Mouse (Mus musculus): ENCODE data around the gene Pgf. TPM values are rescaled to one million over a fixed set of nuclear protein-coding genes. Genes with fewer than 3 reads are reported as not detected.

The Pgf gene
- polyA plus RNA-seq, 1 experiment from 2014 or later = 13.4 TPM

GRCm38 (mm10) chr12:85159592-85159991 lies 18.0 kb downstream of the Pgf start:
- 83% methylated on average over 5 of the region's 5 CpGs for WGBS

GRCm38 (mm10) chr12:85158801-85159200 lies 18.8 kb downstream of the Pgf start:
- Histone ChIP-seq H3K9ac (ENCODE audit: low read length) (no peak overlapping the region), H3K9me3 (ENCODE audit: control insufficient read depth, low read length) (no peaks in the 10 kb centered on the region), H3K4me3 (ENCODE audit: low read depth, low read length) (no peak overlapping the region), H3K4me2 (ENCODE audit: low read depth, severe bottlenecking) (no peak overlapping the region), H3K36me3 (ENCODE audit: control insufficient read depth, insufficient read depth, low read length) (no peaks in the 10 kb centered on the region), H3K4me1 (ENCODE audit: control insufficient read depth, insufficient read depth, low read length) (no peaks in the 10 kb centered on the region), H3K27me3 (ENCODE audit: control insufficient read depth, insufficient read depth, low read length) (no peaks in the 10 kb centered on the region), H3K27ac (replicated peaks; ENCODE audit: low read depth, low read length) (no peak overlapping the region)
- whole genome bisulfite sequencing = 92% methylated on average over 8 of the region's 8 CpGs
- ATAC-seq (ENCODE audit: insufficient number of reproducible peaks, low FRiP score, low TSS enrichment, low read depth) = no peak
- DNase-seq (ENCODE audit: low spot score) = no peak

More at GRCm38 (mm10) chr12:85159592-85159991, 18.0 kb downstream of the Pgf start:
- H3K27ac ChIP-seq (replicated peaks; ENCODE audit: low read depth, low read length) = no peak overlapping the region
- no peaks in the 10 kb centered on the region for H3K27me3 ChIP-seq (ENCODE audit: control insufficient read depth, insufficient read depth, low read length)
- no peaks in the 10 kb centered on the region for H3K36me3 ChIP-seq (ENCODE audit: control insufficient read depth, insufficient read depth, low read length)
- H3K9ac ChIP-seq (ENCODE audit: low read length) = no peak overlapping the region
- no peaks in the 10 kb centered on the region for H3K4me1 ChIP-seq (ENCODE audit: control insufficient read depth, insufficient read depth, low read length)
- H3K9me3 ChIP-seq (ENCODE audit: control insufficient read depth, low read length) = no peaks in the 10 kb centered on the region
- H3K4me2 ChIP-seq (ENCODE audit: low read depth, severe bottlenecking) = no peak overlapping the region
- DNase-seq (ENCODE audit: low spot score) = no peak
- no peak overlapping the region for H3K4me3 ChIP-seq (ENCODE audit: low read depth, low read length)
- ATAC-seq (ENCODE audit: insufficient number of reproducible peaks, low FRiP score, low TSS enrichment, low read depth) = no peak

GRCm38 (mm10) chr12:85157797-85158460 lies 19.7 kb downstream of the Pgf start:
- H3K4me3 ChIP-seq (ENCODE audit: low read depth, low read length) = no peak overlapping the region
- H3K27ac ChIP-seq (replicated peaks; ENCODE audit: low read depth, low read length) = no peak overlapping the region
- H3K4me1 ChIP-seq (ENCODE audit: control insufficient read depth, insufficient read depth, low read length) = no peaks in the 10 kb centered on the region
- H3K9me3 ChIP-seq (ENCODE audit: control insufficient read depth, low read length) = no peaks in the 10 kb centered on the region
- DNase-seq (ENCODE audit: low spot score) = no peak
- H3K36me3 ChIP-seq (ENCODE audit: control insufficient read depth, insufficient read depth, low read length) = no peaks in the 10 kb centered on the region
- 90% methylated on average over 14 of the region's 14 CpGs for WGBS
- no peak for ATAC-seq (ENCODE audit: insufficient number of reproducible peaks, low FRiP score, low TSS enrichment, low read depth)
- H3K9ac ChIP-seq (ENCODE audit: low read length) = no peak overlapping the region
- H3K27me3 ChIP-seq (ENCODE audit: control insufficient read depth, insufficient read depth, low read length) = no peaks in the 10 kb centered on the region
- H3K4me2 ChIP-seq (ENCODE audit: low read depth, severe bottlenecking) = no peak overlapping the region

GRCm38 (mm10) chr12:85156324-85156723 lies 21.3 kb downstream of the Pgf start:
- Histone ChIP-seq H3K4me1 (ENCODE audit: control insufficient read depth, insufficient read depth, low read length) (no peaks in the 10 kb centered on the region), H3K9me3 (ENCODE audit: control insufficient read depth, low read length) (no peaks in the 10 kb centered on the region), H3K4me3 (ENCODE audit: low read depth, low read length) (no peak overlapping the region), H3K27me3 (ENCODE audit: control insufficient read depth, insufficient read depth, low read length) (peaks cover 2% of the 10 kb centered on the region; the same call in 1 of the 2 replicates), H3K27ac (replicated peaks; ENCODE audit: low read depth, low read length) (no peak overlapping the region), H3K9ac (ENCODE audit: low read length) (no peak overlapping the region), H3K36me3 (ENCODE audit: control insufficient read depth, insufficient read depth, low read length) (no peaks in the 10 kb centered on the region), H3K4me2 (ENCODE audit: low read depth, severe bottlenecking) (no peak overlapping the region)
- 10% methylated on average over 6 of the region's 6 CpGs for WGBS
- ATAC-seq (ENCODE audit: insufficient number of reproducible peaks, low FRiP score, low TSS enrichment, low read depth) (no peak), DNase-seq (ENCODE audit: low spot score) (no peak)

GRCm38 (mm10) chr12:85153011-85153410 lies 24.6 kb downstream of the Pgf start:
- H3K27ac ChIP-seq (replicated peaks; ENCODE audit: low read depth, low read length) = no peak overlapping the region
- no peaks in the 10 kb centered on the region for H3K36me3 ChIP-seq (ENCODE audit: control insufficient read depth, insufficient read depth, low read length)
- 90% methylated on average over 3 of the region's 3 CpGs for WGBS
- DNase-seq (ENCODE audit: low spot score) = no peak
- peaks cover 18% of the 10 kb centered on the region for H3K27me3 ChIP-seq (ENCODE audit: control insufficient read depth, insufficient read depth, low read length)
- H3K9me3 ChIP-seq (ENCODE audit: control insufficient read depth, low read length) = no peaks in the 10 kb centered on the region
- H3K4me2 ChIP-seq (ENCODE audit: low read depth, severe bottlenecking) = no peak overlapping the region
- peaks cover 4% of the 10 kb centered on the region; the same call in 1 of the 2 replicates for H3K4me1 ChIP-seq (ENCODE audit: control insufficient read depth, insufficient read depth, low read length)
- 0 out of 2 replicates have a peak overlapping the region, but pooled peaks have one; percentile 7 for H3K9ac ChIP-seq (ENCODE audit: low read length)
- H3K4me3 ChIP-seq (ENCODE audit: low read depth, low read length) = no peak overlapping the region
- no peak for ATAC-seq (ENCODE audit: insufficient number of reproducible peaks, low FRiP score, low TSS enrichment, low read depth)

- no peaks in the 10 kb centered on the region for H3K9me3 ChIP-seq (ENCODE audit: control insufficient read depth, low read length)
- peaks cover 18% of the 10 kb centered on the region for H3K27me3 ChIP-seq (ENCODE audit: control insufficient read depth, insufficient read depth, low read length)
- H3K27ac ChIP-seq (replicated peaks; ENCODE audit: low read depth, low read length) = no peak within 1 kb of the TSS
- DNase-seq (ENCODE audit: low spot score) (peak; percentile 55), ATAC-seq (ENCODE audit: insufficient number of reproducible peaks, low FRiP score, low TSS enrichment, low read depth) (peak; percentile 59; the same call in 1 of the 2 replicates)
- H3K4me1 ChIP-seq (ENCODE audit: control insufficient read depth, insufficient read depth, low read length) = peaks cover 5% of the 10 kb centered on the region
- H3K4me3 ChIP-seq (ENCODE audit: low read depth, low read length) = peak within 1 kb of the TSS; percentile 16; the same call in 1 of the 2 replicates
- no peak within 1 kb of the TSS for H3K9ac ChIP-seq (ENCODE audit: low read length)
- 14% methylated on average over 28 of the region's 28 CpGs for WGBS
- H3K4me2 ChIP-seq (ENCODE audit: low read depth, severe bottlenecking) = peak within 1 kb of the TSS; percentile 37; the same call in 1 of the 2 replicates
- H3K36me3 ChIP-seq (ENCODE audit: control insufficient read depth, insufficient read depth, low read length) = no peaks in the 10 kb centered on the region
These were observed 26.4 kb downstream of the Pgf start, which contains the start of gene Rps6kl1 for GRCm38 (mm10) chr12:85151002-85151774. Rps6kl1 (minus strand) TSS chr12:85151264.

- peaks cover 18% of the 10 kb centered on the region for H3K27me3 ChIP-seq (ENCODE audit: control insufficient read depth, insufficient read depth, low read length)
- WGBS = 8% methylated on average over 20 of the region's 20 CpGs
- no peaks in the 10 kb centered on the region for H3K9me3 ChIP-seq (ENCODE audit: control insufficient read depth, low read length)
- H3K4me3 ChIP-seq (ENCODE audit: low read depth, low read length) = peak overlapping the region; percentile 16; the same call in 1 of the 2 replicates
- peak overlapping the region; percentile 37; the same call in 1 of the 2 replicates for H3K4me2 ChIP-seq (ENCODE audit: low read depth, severe bottlenecking)
- no peak for ATAC-seq (ENCODE audit: insufficient number of reproducible peaks, low FRiP score, low TSS enrichment, low read depth)
- no peak overlapping the region for H3K9ac ChIP-seq (ENCODE audit: low read length)
- DNase-seq (ENCODE audit: low spot score) = no peak
- no peaks in the 10 kb centered on the region for H3K36me3 ChIP-seq (ENCODE audit: control insufficient read depth, insufficient read depth, low read length)
- H3K27ac ChIP-seq (replicated peaks; ENCODE audit: low read depth, low read length) = no peak overlapping the region
- peaks cover 11% of the 10 kb centered on the region for H3K4me1 ChIP-seq (ENCODE audit: control insufficient read depth, insufficient read depth, low read length)
These were observed 27.1 kb downstream of the Pgf start for GRCm38 (mm10) chr12:85150321-85151001.

- no peak overlapping the region for H3K9ac ChIP-seq (ENCODE audit: low read length)
- DNase-seq (ENCODE audit: low spot score) = no peak
- no peaks in the 10 kb centered on the region for H3K36me3 ChIP-seq (ENCODE audit: control insufficient read depth, insufficient read depth, low read length)
- peaks cover 11% of the 10 kb centered on the region for H3K4me1 ChIP-seq (ENCODE audit: control insufficient read depth, insufficient read depth, low read length)
- H3K27me3 ChIP-seq (ENCODE audit: control insufficient read depth, insufficient read depth, low read length) = peaks cover 18% of the 10 kb centered on the region
- ATAC-seq (ENCODE audit: insufficient number of reproducible peaks, low FRiP score, low TSS enrichment, low read depth) = no peak
- no peak overlapping the region for H3K27ac ChIP-seq (replicated peaks; ENCODE audit: low read depth, low read length)
- no peak overlapping the region for H3K4me3 ChIP-seq (ENCODE audit: low read depth, low read length)
- 81% methylated on average over 9 of the region's 9 CpGs for WGBS
- H3K9me3 ChIP-seq (ENCODE audit: control insufficient read depth, low read length) = no peaks in the 10 kb centered on the region
- H3K4me2 ChIP-seq (ENCODE audit: low read depth, severe bottlenecking) = no peak overlapping the region
These were observed 30.7 kb downstream of the Pgf start for GRCm38 (mm10) chr12:85146881-85147280.
